Mouse (Mus musculus) intestine, embryonic 14.5 days (tissue): ENCODE data around the gene Tnfrsf23. TPM values are rescaled to one million over a fixed set of nuclear protein-coding genes. Genes with fewer than 3 reads are reported as not detected.
"Not testable (repeated sequence)": the region's sequence is repeated elsewhere in the genome, so short reads cannot be mapped to it uniquely, and the experiment has no call there.

ENCODE experiments used
- ATAC-seq: fragments of 200-750 bp; cut with Nextera tagmentation; replicated peaks from 2 replicates; pipeline ENCODE4 v1.8.0; 2017; ENCODE audit warnings: low read depth, moderate number of reproducible peaks, moderate TSS enrichment, moderate library complexity; ENCODE audit not compliant: low FRiP score, low TSS enrichment
- DNase-seq: peaks from one replicate; pipeline ENCODE4 v3.0.0-alpha.2; 2018; ENCODE audit warnings: low spot score
- H3K27ac ChIP-seq: fragments of 300-500 bp; sonication (generic); 2 replicates; pipeline ENCODE4 v1.5.1; 2014; ENCODE audit warnings: low read depth, mild to moderate bottlenecking, control low read depth
- H3K27me3 ChIP-seq: fragments of 300-500 bp; sonication (generic); replicated peaks from 2 replicates; pipeline ENCODE4 v1.6.1; 2014; ENCODE audit warnings: low read length, control low read depth; ENCODE audit not compliant: control insufficient read depth, insufficient read depth
- H3K36me3 ChIP-seq: fragments of 300-500 bp; sonication (generic); 2 replicates; pipeline ENCODE4 v1.6.1; 2014; ENCODE audit warnings: low read length, control low read depth; ENCODE audit not compliant: control insufficient read depth, insufficient read depth
- H3K4me1 ChIP-seq: fragments of 300-500 bp; sonication (generic); replicated peaks from 2 replicates; pipeline ENCODE4 v1.6.1; 2014; ENCODE audit warnings: low read length, control low read depth, mixed read lengths; ENCODE audit not compliant: control insufficient read depth, insufficient read depth
- H3K4me2 ChIP-seq: fragments of 300-500 bp; sonication (generic); 2 replicates; pipeline ENCODE4 v1.6.1; 2014; ENCODE audit warnings: low read length
- H3K4me3 ChIP-seq: fragments of 300-500 bp; sonication (generic); 2 replicates; pipeline ENCODE4 v1.5.1; 2014; ENCODE audit warnings: low read depth, low read length, control low read depth, mixed read lengths
- H3K9ac ChIP-seq: fragments of 300-500 bp; sonication (generic); 2 replicates; pipeline ENCODE4 v1.6.1; 2014; ENCODE audit warnings: mild to moderate bottlenecking, low read length
- H3K9me3 ChIP-seq: fragments of 300-500 bp; sonication (generic); 2 replicates; pipeline ENCODE4 v1.6.1; 2016; ENCODE audit warnings: low read length, control low read depth; ENCODE audit not compliant: control insufficient read depth
- WGBS: fragments of 180-500 bp; shearing (Covaris S2); extraction: QIAGEN DNeasy Blood & Tissue Kit; methylation state at CpG from one replicate; pipeline ENCODE4 v1.1.7; 2014; 5-methylcytosine and 5-hydroxymethylcytosine counted together
- polyA plus RNA-seq: library from polyadenylated mRNA; unstranded; fragments of >200 nt; fragmentation: Nextera tagmentation; extraction: Ambion mirVana; gene quantifications from 2 replicates; pipeline ENCODE4 v1.2.1, GENCODE M21; 2014

Tnfrsf23 gene
- polyA plus RNA-seq, 1 experiment from 2014 or later = 1.1 TPM

DNA sequence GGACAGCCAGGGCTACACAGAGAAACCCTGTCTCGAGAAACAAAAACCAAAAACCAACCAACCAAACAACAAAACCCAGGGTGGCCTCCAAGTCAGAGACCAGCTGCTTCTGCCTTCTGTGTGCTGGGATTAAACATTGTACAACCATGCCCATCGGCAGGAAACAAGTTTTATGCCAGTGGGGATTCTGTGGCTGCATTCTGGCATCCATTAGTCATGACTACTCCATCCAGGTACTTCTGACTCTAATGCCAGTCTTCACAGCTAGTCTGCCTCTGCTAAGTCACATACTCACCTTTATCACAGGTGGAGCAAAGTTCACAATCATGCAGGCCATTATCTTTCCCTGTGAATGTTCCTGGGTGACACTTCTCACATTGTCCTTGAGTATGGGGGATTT lies 6.0 kb downstream of the Tnfrsf23 start:
- ATAC-seq, H3K27me3 ChIP-seq: not testable (repeated sequence)

DNA sequence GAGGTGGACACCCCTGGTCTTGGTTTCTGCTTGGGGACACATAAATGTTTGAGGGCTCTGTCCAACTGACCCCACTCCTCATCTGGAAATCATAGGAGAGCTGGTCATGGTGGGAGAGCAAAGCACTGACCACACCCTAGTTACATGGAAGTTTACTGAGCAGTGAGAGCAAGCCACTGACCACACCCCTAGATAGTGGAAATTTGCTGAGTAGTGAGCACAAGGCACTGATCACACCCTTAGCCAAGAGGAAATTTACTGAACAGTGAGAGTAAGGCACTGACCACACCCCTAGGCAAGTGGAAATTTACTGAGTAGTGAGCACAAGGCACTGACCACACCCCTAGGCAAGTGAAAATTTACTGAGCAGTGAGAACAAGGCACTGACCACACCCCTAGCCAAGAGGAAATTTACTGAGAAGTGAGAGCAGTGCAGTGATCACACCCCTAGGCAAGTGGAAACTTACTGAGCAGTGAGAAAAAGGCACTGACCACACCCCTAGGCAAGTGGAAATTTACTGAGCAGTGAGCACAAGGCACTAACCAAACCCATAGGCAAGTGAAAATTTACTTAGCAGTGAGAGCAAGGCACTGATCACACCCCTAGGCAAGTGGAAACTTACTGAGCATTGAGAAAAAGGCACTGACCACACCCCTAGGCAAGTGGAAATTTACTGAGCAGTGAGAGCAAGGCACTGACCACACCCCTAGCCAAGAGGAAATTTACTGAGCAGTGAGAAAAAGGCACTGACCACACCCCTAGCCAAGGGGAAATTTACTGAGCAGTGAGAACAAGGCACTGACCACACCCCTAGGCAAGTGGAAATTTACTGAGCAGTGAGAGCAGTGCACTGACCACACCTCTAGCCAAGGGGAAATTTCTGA lies 19.0 kb downstream of the Tnfrsf23 start:
- no peaks in the 10 kb centered on the region for H3K27me3 ChIP-seq
- no peak overlapping the region for H3K4me2 ChIP-seq
- H3K9me3 ChIP-seq = no peaks in the 10 kb centered on the region
- H3K9ac ChIP-seq = no peak overlapping the region
- ATAC-seq (no peak), DNase-seq (no peak)
- H3K27ac ChIP-seq = no peak overlapping the region
- H3K4me1 ChIP-seq = no peaks in the 10 kb centered on the region
- H3K4me3 ChIP-seq = no peak overlapping the region
- no peaks in the 10 kb centered on the region for H3K36me3 ChIP-seq

More for the DNA sequence above, 6.0 kb downstream of the Tnfrsf23 start:
- not testable (repeated sequence) for H3K27ac ChIP-seq, H3K4me2 ChIP-seq, H3K9ac ChIP-seq, DNase-seq, H3K4me3 ChIP-seq, H3K9me3 ChIP-seq, H3K4me1 ChIP-seq, H3K36me3 ChIP-seq
- 79% methylated on average over 2 of the region's 2 CpGs for WGBS

DNA sequence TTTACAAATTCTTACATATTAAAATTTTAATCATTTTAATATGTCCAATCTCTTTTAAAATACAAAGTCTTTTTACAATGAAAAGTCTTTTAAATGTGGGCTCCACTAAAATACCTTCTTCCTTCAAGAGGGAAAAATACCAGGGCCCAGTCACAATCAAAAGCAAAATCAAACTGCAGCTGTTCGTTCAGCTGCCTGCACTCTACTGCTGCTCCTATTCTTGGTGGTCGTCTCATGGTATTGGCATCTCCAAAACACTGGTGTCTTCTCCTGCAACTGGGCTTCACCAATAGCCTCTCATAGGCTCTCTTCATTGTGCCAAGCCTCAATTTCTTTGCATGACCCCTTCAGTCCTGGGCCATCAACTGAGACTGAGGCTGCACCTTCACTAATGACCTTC lies 22.2 kb downstream of the Tnfrsf23 start:
- Histone ChIP-seq H3K4me1 (no peaks in the 10 kb centered on the region), H3K9me3 (no peaks in the 10 kb centered on the region), H3K36me3 (no peaks in the 10 kb centered on the region), H3K9ac (no peak overlapping the region), H3K4me3 (no peak overlapping the region), H3K27me3 (no peaks in the 10 kb centered on the region), H3K27ac (no peak overlapping the region), H3K4me2 (no peak overlapping the region)
- 73% methylated on average over 2 of the region's 2 CpGs for WGBS
- DNase-seq = no peak
- no peak for ATAC-seq

DNA sequence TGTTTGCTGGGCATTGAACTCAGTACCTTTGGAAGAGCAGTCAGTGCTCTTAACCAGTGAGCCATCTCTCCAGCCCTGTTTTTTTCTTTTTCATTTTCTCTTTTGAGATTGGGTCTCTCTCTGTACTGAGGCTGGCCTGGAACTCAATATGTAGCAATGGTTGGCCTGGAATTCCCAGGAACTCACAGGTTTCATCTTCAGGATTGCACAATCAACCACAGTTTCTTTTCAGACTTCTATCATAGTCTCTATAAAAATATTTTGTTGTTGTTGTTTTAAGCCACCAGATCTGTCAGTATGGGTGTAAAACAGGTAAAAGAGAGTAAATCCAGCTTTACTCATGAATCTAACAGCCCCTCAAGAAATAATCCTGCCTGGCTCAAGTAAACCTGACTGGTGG lies 24.9 kb downstream of the Tnfrsf23 start:
- Histone ChIP-seq H3K4me3 (no peak overlapping the region), H3K9me3 (no peaks in the 10 kb centered on the region), H3K4me1 (no peaks in the 10 kb centered on the region), H3K36me3 (no peaks in the 10 kb centered on the region), H3K27ac (no peak overlapping the region), H3K9ac (no peak overlapping the region), H3K4me2 (no peak overlapping the region), H3K27me3 (no peaks in the 10 kb centered on the region)
- no peak for ATAC-seq
- DNase-seq = no peak

DNA sequence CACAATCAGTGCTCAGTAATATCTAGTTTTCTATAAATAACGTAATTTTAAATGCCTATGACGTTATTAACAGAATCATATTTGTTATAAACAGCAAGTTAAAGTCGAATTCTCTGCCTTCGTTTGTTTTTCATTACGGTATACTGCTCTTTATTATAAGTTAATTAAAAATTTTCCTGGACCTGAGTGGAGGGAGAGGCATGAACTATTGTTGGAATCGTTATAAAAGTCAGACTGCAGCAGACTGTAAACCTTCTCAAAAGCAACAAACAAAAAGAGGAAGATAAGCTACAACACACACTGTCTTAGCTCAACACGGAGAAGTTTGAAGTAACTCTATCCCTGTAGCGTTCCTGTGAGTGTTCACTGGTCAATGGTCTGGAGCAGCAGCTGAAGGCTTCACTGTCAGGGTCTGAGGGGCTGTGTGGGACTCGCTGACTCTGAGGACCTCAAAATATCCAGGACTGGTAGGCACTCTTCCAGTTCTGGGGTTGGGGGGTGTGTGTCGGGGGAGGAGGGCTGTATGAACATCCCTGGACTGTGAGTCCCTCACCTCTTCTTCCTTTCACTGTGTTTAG lies 35.8 kb downstream of the Tnfrsf23 start:
- ATAC-seq = peak; percentile 12; the same call in 1 of the 2 replicates
- not testable (repeated sequence) for H3K27ac ChIP-seq

DNA sequence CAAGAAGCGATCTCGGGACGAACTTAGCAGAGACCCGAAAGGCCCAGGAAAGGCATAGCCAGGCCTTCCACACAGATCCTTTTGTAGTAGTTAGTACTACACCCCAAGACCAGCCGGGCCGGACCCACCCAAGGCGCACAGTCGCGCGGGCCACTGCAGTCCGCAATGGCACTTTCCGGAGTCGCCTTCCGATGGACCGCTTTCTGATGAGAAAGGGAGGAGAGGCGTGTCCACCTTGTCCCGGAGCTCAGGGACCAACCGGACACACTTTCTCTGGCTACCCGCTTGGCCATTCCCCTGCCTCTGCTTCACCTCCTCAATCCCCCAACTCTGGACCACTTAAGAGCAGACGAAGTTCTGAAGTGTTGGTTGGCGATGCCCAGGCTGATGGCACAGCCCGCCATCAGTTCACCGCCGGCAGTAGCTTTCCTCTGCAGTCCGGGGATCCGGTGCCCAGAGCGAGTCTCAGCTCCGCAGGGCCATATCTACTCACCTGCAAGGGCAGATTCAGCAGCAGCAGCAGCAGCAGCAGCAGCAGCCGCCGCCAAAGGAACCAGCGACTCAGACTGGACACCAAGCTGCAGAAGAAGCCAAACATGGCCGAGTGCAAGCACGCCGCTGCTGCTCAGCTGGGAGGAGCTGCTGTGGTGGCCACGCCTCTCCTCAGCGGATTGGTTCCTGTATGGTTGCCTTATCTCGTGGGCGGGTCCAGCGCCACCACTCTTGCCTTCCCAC lies 36.5 kb downstream of the Tnfrsf23 start, which contains the start of gene Tnfrsf22:
TSS of gene Tnfrsf22 (minus strand) at position 628 of the 735 bp plus-strand sequence.
- Histone ChIP-seq H3K36me3 (no peaks in the 10 kb centered on the region), H3K4me3 (peak within 1 kb of the TSS; percentile 74), H3K27me3 (no peaks in the 10 kb centered on the region), H3K9me3 (peaks cover 5% of the 10 kb centered on the region; the same call in 1 of the 2 replicates), H3K4me2 (peak within 1 kb of the TSS; percentile 83), H3K4me1 (no peaks in the 10 kb centered on the region), H3K27ac (no peak within 1 kb of the TSS), H3K9ac (peak within 1 kb of the TSS; percentile 47)
- DNase-seq (peak; percentile 88), ATAC-seq (peak; percentile 94)
- WGBS = 4% methylated on average over 39 of the region's 39 CpGs

More for the DNA sequence above, 35.8 kb downstream of the Tnfrsf23 start:
- not testable (repeated sequence) for H3K9me3 ChIP-seq, H3K4me1 ChIP-seq, DNase-seq, H3K36me3 ChIP-seq, H3K27me3 ChIP-seq, H3K9ac ChIP-seq
- 55% methylated on average over 10 of the region's 10 CpGs for WGBS
- Histone ChIP-seq H3K4me2 (peak overlapping the region; percentile 83), H3K4me3 (peak overlapping the region; percentile 74; the same call in 1 of the 2 replicates)

DNA sequence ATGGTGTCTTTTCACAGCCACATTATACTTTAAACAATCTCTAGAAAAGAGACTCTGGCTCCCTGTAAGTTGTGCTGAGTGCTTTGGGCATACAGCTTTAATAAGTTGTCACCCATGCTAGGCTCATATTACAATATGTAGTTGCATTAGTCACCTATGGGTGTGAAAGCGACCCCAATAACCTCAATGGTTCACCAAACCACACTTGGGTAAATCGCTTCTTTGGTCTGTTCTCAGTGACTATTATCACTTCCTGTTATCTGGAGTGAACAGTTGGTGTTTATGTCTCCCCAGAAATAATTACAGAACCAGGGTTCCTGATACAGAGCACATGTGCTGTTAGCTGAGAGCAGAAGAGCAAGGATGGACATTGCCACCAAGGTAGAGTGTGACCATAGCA lies 41.7 kb downstream of the Tnfrsf23 start:
- H3K36me3 ChIP-seq, H3K27me3 ChIP-seq, H3K4me3 ChIP-seq, DNase-seq, H3K9ac ChIP-seq, H3K4me2 ChIP-seq, H3K4me1 ChIP-seq, H3K9me3 ChIP-seq, H3K27ac ChIP-seq, ATAC-seq: not testable (repeated sequence)
- WGBS = 87% methylated on average over 2 of the region's 2 CpGs

- no peaks in the 10 kb centered on the region for H3K4me1 ChIP-seq
- H3K27me3 ChIP-seq = no peaks in the 10 kb centered on the region
- no peaks in the 10 kb centered on the region for H3K36me3 ChIP-seq
- H3K9ac ChIP-seq = no peak overlapping the region
- WGBS = 92% methylated on average over 1 of the region's 1 CpGs
- no peak overlapping the region for H3K27ac ChIP-seq
- no peak overlapping the region for H3K4me2 ChIP-seq
- H3K4me3 ChIP-seq = no peak overlapping the region
- ATAC-seq (no peak), DNase-seq (no peak)
- no peaks in the 10 kb centered on the region for H3K9me3 ChIP-seq
These were observed 49.0 kb downstream of the Tnfrsf23 start for GRCm38 (mm10) chr7:143636674-143637073.
